Mouse (Mus musculus): ENCODE data around the gene Zdhhc22. TPM values are rescaled to one million over a fixed set of nuclear protein-coding genes. Genes with fewer than 3 reads are reported as not detected.

Zdhhc22 gene
- polyA plus RNA-seq, 1 experiment = not detected

DNA sequence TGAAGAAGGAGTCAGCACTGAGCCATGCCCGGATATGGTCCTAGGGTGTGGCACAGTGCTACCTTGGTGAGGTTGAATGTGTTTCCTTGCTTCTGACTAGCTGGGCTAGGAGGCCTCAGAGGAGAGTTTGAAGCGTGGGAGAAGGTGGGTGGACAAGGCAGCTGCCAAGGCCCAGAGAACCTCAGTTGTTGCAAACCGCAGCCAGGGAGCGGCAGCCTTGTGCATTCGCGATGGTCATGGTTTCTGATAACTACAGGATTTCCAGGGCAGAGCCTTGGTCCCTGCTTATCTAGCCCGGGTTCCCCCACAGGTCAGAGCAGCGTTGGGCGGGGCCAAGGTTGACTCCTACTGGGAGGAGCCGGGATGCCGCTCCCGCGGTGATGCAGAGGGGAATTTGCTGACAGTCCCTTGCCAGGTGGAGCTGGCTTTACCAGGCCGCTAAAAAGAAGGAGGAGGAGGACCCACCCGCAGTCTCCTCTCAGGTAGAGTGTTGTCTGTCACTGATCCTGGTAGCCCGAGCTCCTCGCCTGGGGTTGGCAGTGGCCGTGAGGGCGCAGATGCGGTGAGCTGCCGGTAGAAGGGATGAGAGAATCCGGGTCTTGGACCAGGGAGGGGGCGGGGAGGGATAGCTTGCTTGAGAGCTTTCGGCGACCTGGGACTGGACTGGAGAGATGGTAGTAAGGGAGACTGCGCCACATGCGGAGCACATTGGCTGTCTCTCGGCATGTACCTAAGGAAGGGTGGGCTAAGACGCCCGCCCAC, 36.1 kb upstream of the Zdhhc22 start:
- 9% methylated on average over 30 of the region's 30 CpGs for WGBS
- H3K4me3 ChIP-seq (replicated peaks; ENCODE audit: control insufficient read depth, low read depth, low read length) = no peak overlapping the region
- TF ChIP-seq CTCF (IDR thresholded peaks at IDR 0.05; ENCODE audit: control insufficient read depth, insufficient read depth, low read length) (no peak), POLR2A (IDR thresholded peaks at IDR 0.05; ENCODE audit: borderline replicate concordance, control insufficient read depth, low read depth, low read length) (no peak)

DNA sequence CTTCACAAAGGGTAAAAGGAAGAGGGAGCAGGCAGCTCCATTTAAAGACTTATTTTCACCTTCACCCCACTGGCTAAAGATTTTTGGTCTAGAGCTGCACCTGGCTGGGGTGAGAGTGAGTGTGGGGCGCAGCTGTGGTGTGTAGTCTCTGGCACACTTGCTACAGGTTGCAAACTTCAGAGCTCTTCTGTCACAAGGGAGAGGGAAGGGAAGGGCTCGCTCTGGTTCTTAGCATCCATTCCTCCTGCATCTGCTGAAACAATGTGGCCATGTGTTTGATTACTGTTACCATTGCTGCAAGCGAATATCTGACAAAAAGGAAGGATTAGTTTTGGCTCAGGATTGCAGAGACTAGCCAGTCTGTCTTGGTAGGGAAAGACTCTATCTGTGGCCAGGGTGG, 33.2 kb upstream of the Zdhhc22 start:
- 72% methylated on average over 3 of the region's 3 CpGs for WGBS
- Histone ChIP-seq H3K27ac (ENCODE audit: control insufficient read depth, insufficient read depth, low read depth, low read length, poor library complexity) (no peak overlapping the region), H3K4me1 (ENCODE audit: control insufficient read depth, insufficient read depth, low read length) (no peaks in the 10 kb centered on the region), H3K4me3 (replicated peaks; ENCODE audit: control insufficient read depth, low read depth, low read length) (no peak overlapping the region)
- no peak for TF ChIP-seq POLR2A (IDR thresholded peaks at IDR 0.05; ENCODE audit: borderline replicate concordance, control insufficient read depth, low read depth, low read length)
- no peak for TF ChIP-seq CTCF (IDR thresholded peaks at IDR 0.05; ENCODE audit: control insufficient read depth, insufficient read depth, low read length)

More for the DNA sequence above, 36.1 kb upstream of the Zdhhc22 start:
- Histone ChIP-seq H3K27ac (ENCODE audit: control insufficient read depth, insufficient read depth, low read depth, low read length, poor library complexity) (no peak overlapping the region), H3K4me1 (ENCODE audit: control insufficient read depth, insufficient read depth, low read length) (no peaks in the 10 kb centered on the region)

- no peak overlapping the region for H3K4me3 ChIP-seq (replicated peaks; ENCODE audit: control insufficient read depth, low read depth, low read length)
- no peak for TF ChIP-seq CTCF (IDR thresholded peaks at IDR 0.05; ENCODE audit: control insufficient read depth, insufficient read depth, low read length)
- TF ChIP-seq POLR2A (IDR thresholded peaks at IDR 0.05; ENCODE audit: borderline replicate concordance, control insufficient read depth, low read depth, low read length) = no peak
- WGBS = 69% methylated on average over 2 of the region's 2 CpGs
- H3K27ac ChIP-seq (ENCODE audit: control insufficient read depth, insufficient read depth, low read depth, low read length, poor library complexity) = no peak overlapping the region
- H3K4me1 ChIP-seq (ENCODE audit: control insufficient read depth, insufficient read depth, low read length) = no peaks in the 10 kb centered on the region
Measured at GRCm38 (mm10) chr12:87022006-87022405, 31.8 kb upstream of the Zdhhc22 start.

DNA sequence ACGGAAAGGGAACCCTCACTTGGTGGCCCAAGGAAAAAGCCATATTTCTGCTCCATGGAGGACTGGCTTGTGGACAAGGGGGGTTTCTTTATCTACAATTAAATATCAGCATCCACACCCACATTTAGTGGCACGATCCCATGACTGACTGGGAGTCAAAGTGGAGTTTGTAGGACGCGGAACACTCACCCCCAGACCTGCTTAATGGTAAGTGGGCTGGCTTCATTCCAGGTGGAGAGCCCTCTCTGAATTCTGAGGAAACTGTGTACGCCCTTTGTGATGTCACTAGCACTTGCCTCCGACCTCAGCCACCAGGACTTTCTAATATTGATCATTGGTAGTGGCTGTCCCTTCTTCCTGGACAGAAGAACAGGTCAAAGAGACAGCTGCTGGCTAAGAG, 30.8 kb upstream of the Zdhhc22 start, which contains the start of gene Tmem63c:
Gene Tmem63c (plus strand): TSS at position 301 of the 400 bp plus-strand sequence.
- TF ChIP-seq CTCF (IDR thresholded peaks at IDR 0.05; ENCODE audit: control insufficient read depth, insufficient read depth, low read length) (no peak), POLR2A (IDR thresholded peaks at IDR 0.05; ENCODE audit: borderline replicate concordance, control insufficient read depth, low read depth, low read length) (no peak)
- H3K27ac ChIP-seq (ENCODE audit: control insufficient read depth, insufficient read depth, low read depth, low read length, poor library complexity) = no peak within 1 kb of the TSS
- no peaks in the 10 kb centered on the region for H3K4me1 ChIP-seq (ENCODE audit: control insufficient read depth, insufficient read depth, low read length)
- WGBS = 65% methylated on average over 6 of the region's 6 CpGs
- no peak within 1 kb of the TSS for H3K4me3 ChIP-seq (replicated peaks; ENCODE audit: control insufficient read depth, low read depth, low read length)

DNA sequence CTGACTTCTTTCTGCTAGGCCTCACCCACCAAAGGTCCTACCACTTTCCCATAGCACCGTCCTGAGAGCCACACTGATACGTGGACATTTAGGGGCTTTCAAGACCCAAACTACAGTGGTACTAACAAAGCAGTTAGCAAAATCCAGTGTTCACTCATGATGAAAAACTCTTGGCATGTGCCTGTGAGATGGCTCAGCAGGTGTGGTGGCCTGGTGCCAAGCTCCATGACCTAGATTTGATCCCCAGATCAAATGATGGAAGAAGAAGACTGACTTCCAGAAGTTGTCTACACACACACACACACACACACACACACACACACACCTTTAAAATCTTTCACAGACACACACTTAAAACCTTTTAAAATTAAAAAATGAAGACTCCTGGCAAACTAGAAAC, 28.5 kb upstream of the Zdhhc22 start:
- H3K4me1 ChIP-seq (ENCODE audit: control insufficient read depth, insufficient read depth, low read length) = no peaks in the 10 kb centered on the region
- no peak overlapping the region for H3K27ac ChIP-seq (ENCODE audit: control insufficient read depth, insufficient read depth, low read depth, low read length, poor library complexity)
- TF ChIP-seq CTCF (IDR thresholded peaks at IDR 0.05; ENCODE audit: control insufficient read depth, insufficient read depth, low read length) = no peak
- no peak for TF ChIP-seq POLR2A (IDR thresholded peaks at IDR 0.05; ENCODE audit: borderline replicate concordance, control insufficient read depth, low read depth, low read length)
- 74% methylated on average over 2 of the region's 2 CpGs for WGBS
- H3K4me3 ChIP-seq (replicated peaks; ENCODE audit: control insufficient read depth, low read depth, low read length) = no peak overlapping the region

DNA sequence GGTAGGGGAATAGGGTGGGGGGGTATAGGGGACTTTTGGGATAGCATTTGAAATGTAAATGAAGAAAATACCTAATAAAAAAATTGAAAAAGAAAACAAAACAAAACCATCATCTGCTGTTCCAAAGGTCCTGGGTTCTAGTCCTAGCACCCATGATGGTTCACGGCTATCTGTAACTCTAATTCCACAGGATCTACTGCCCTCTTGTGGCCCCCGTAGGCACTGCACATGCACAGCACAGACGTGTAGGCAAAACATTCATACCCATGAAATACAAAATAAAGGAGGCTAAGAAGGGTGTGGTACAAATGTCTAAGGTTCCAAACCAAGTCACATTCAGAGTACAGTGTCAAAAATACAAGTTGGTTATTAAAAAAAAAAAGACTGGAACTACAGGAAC, 26.8 kb upstream of the Zdhhc22 start:
- no peak overlapping the region for H3K27ac ChIP-seq (ENCODE audit: control insufficient read depth, insufficient read depth, low read depth, low read length, poor library complexity)
- 42% methylated on average over 3 of the region's 3 CpGs for WGBS
- TF ChIP-seq CTCF (IDR thresholded peaks at IDR 0.05; ENCODE audit: control insufficient read depth, insufficient read depth, low read length) = peak; percentile 70
- no peak for TF ChIP-seq POLR2A (IDR thresholded peaks at IDR 0.05; ENCODE audit: borderline replicate concordance, control insufficient read depth, low read depth, low read length)
- no peaks in the 10 kb centered on the region for H3K4me1 ChIP-seq (ENCODE audit: control insufficient read depth, insufficient read depth, low read length)
- no peak overlapping the region for H3K4me3 ChIP-seq (replicated peaks; ENCODE audit: control insufficient read depth, low read depth, low read length)

DNA sequence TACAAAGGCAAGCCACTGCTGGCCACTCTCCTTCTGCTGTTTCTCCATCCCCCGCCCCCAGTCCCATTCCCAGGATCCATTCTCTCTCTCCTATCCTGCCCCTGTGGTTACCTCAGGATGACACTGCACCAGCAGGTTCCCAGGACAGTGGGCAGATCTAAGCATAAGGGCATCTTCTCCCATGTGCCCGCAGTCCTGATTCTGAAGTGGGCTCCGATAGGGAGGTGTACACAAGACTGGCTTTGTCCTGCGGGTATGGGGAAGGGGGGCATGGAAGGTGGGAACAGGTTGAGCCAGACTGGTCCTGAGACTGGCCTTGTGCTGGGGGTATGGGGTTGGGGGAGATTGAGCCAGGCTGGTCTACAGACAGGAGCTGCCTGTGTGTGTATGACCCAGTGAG, 14.4 kb upstream of the Zdhhc22 start:
- WGBS = 78% methylated on average over 4 of the region's 4 CpGs
- Histone ChIP-seq H3K4me1 (ENCODE audit: control insufficient read depth, insufficient read depth, low read length) (no peaks in the 10 kb centered on the region), H3K4me3 (replicated peaks; ENCODE audit: control insufficient read depth, low read depth, low read length) (no peak overlapping the region), H3K27ac (ENCODE audit: control insufficient read depth, insufficient read depth, low read depth, low read length, poor library complexity) (no peak overlapping the region)
- no peak for TF ChIP-seq POLR2A (IDR thresholded peaks at IDR 0.05; ENCODE audit: borderline replicate concordance, control insufficient read depth, low read depth, low read length)
- TF ChIP-seq CTCF (IDR thresholded peaks at IDR 0.05; ENCODE audit: control insufficient read depth, insufficient read depth, low read length) = no peak

GRCm38 (mm10) chr12:87003606-87004005, 13.4 kb upstream of the Zdhhc22 start:
- 35% methylated on average over 3 of the region's 3 CpGs for whole genome bisulfite sequencing
- Histone ChIP-seq H3K27ac (ENCODE audit: control insufficient read depth, insufficient read depth, low read depth, low read length, poor library complexity) (no peak overlapping the region), H3K4me3 (replicated peaks; ENCODE audit: control insufficient read depth, low read depth, low read length) (no peak overlapping the region), H3K4me1 (ENCODE audit: control insufficient read depth, insufficient read depth, low read length) (no peaks in the 10 kb centered on the region)
- TF ChIP-seq CTCF (IDR thresholded peaks at IDR 0.05; ENCODE audit: control insufficient read depth, insufficient read depth, low read length) (no peak), POLR2A (IDR thresholded peaks at IDR 0.05; ENCODE audit: borderline replicate concordance, control insufficient read depth, low read depth, low read length) (no peak)

Measured in bone marrow, adult 2 months (tissue).